Mouse (Mus musculus) ES-E14 (cell line): ENCODE results near the gene Cdc14a. TPM values are rescaled to one million over a fixed set of nuclear protein-coding genes. Genes with fewer than 3 reads are reported as not detected.

ENCODE experiments used
- DNase-seq: peaks from one replicate; pipeline ENCODE4 v3.0.0-alpha.2; 2013; ENCODE audit warnings: low read depth, low spot score
- H3K27ac ChIP-seq: 2 replicates; pipeline ENCODE4 v1.5.1; 2012; ENCODE audit warnings: low read depth, mild to moderate bottlenecking, low read length, moderate library complexity, mixed read lengths; ENCODE audit not compliant: poor library complexity, insufficient read depth, severe bottlenecking
- H3K36me3 ChIP-seq: 2 replicates; pipeline ENCODE4 v1.6.1; 2012; ENCODE audit warnings: mild to moderate bottlenecking, low read length, moderate library complexity, mixed read lengths; ENCODE audit not compliant: control insufficient read depth, poor library complexity, insufficient read depth, severe bottlenecking
- H3K4me1 ChIP-seq, 2 experiments: fragments of 150-350 bp in 1 of 2; sonication (generic) in 1 of 2; 2 replicates each; pipeline ENCODE4 v1.6.1; 2012; ENCODE audit warnings: low read length in 2 of 2, mild to moderate bottlenecking in 1 of 2, mixed read lengths in 1 of 2; ENCODE audit not compliant: control insufficient read depth in 2 of 2, insufficient read depth in 2 of 2, poor library complexity in 1 of 2
- H3K4me3 ChIP-seq, 2 experiments: fragments of 150-350 bp in 1 of 2; sonication (generic) in 1 of 2; 2 replicates each; pipeline ENCODE4 v1.5.1; 2012; ENCODE audit warnings: low read length in 2 of 2, low read depth in 1 of 2, mild to moderate bottlenecking in 1 of 2, mixed read lengths in 1 of 2; ENCODE audit not compliant: insufficient read depth in 1 of 2, poor library complexity in 1 of 2, severe bottlenecking in 1 of 2
- H3K9ac ChIP-seq: 2 replicates; pipeline ENCODE4 v1.6.1; 2012; ENCODE audit warnings: low read depth, mild to moderate bottlenecking, low read length, mixed read lengths; ENCODE audit not compliant: poor library complexity, insufficient read depth, severe bottlenecking
- H3K9me3 ChIP-seq: fragments of 150-350 bp; sonication (generic); 2 replicates; pipeline ENCODE4 v1.6.1; 2012; ENCODE audit warnings: low read depth, mild to moderate bottlenecking, low read length; ENCODE audit not compliant: control insufficient read depth, insufficient read depth
- CHD2 ChIP-seq: IDR thresholded peaks from 2 replicates; pipeline ENCODE4 v1.6.1; 2014; ENCODE audit warnings: mild to moderate bottlenecking, low read depth, low read length, inconsistent platforms
- HCFC1 ChIP-seq: IDR thresholded peaks from 2 replicates; pipeline ENCODE4 v1.6.1; 2012; ENCODE audit warnings: low read length, inconsistent platforms, borderline replicate concordance; ENCODE audit not compliant: insufficient read depth
- MAFK ChIP-seq: IDR thresholded peaks from 2 replicates; pipeline ENCODE4 v1.6.1; 2014; ENCODE audit warnings: mild to moderate bottlenecking, low read depth, low read length, inconsistent platforms; ENCODE audit not compliant: insufficient read depth
- ZC3H11A ChIP-seq: IDR thresholded peaks from 2 replicates; pipeline ENCODE4 v1.6.1; 2012; ENCODE audit warnings: low read depth, mild to moderate bottlenecking, inconsistent platforms, low read length, borderline replicate concordance
- ZNF384 ChIP-seq: IDR thresholded peaks from 2 replicates; pipeline ENCODE4 v1.6.1; 2012; ENCODE audit warnings: low read depth, low read length, inconsistent platforms
- in situ Hi-C, 2 experiments: fragments of 600-800 bp; cut with MboI; formaldehyde crosslinking; loops; one replicate each; pipeline ENCODE4 v1.15.1; 2025; ENCODE audit warnings: low sequenced_read_pairs in 2 of 2, inconsistent platforms in 1 of 2; ENCODE audit not compliant: unreplicated experiment in 2 of 2
- total RNA-seq: library from RNA; depleted of rRNA; stranded (reverse); fragments of 300-350 nt; gene quantifications from 2 replicates; pipeline ENCODE4 v1.2.3, GENCODE M21; 2012; rRNA removed

Cdc14a gene
- 3.5 TPM in 2 replicates for total RNA-seq

DNA sequence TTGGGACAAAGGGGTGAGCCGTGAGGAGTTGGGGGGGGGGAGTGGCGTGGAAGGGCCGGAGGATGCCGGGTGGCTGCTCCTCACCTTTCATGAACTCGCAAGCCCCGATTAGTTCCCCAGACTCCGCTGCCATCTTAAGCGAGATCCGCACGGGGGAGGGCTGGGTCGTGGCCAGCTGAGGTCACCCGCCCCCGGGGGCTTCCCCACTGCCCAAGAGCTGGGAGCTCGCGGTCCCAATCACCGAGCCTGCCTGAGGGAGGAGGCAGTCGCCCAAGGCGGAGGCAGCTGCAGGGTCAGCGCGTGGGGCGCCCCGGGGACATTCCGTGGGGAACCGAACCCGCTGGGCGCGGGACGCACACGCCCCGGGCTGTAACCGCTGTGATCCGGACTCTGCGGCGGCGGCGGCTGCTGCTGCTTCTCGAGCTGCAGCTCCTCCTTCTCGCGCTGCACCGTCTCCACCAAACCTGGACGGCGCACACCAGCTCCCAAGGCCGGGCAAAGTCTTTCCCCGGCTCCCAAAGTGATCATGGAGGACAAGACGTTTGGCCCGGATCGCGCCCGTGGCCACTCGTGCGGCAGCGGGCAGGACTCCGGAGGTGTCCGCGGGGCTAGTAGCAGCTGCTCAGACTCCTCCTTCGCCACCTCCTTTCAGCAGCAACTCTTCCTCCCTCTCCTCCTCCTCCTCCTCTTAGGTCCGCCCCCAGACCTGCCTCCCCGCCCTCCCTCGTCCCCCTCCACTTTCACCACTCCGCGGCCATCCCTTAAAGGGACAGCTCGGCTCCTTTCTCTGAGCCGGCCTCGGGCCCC lies at the start of gene Cdc14a:
Gene Cdc14a, minus strand, starts transcription at position 680 of the 807 bp plus-strand sequence.
- Histone ChIP-seq H3K36me3 (no peaks in the 10 kb centered on the region), H3K4me3 (peak within 1 kb of the TSS; percentile 67 to 99), H3K27ac (no peak within 1 kb of the TSS), H3K9me3 (no peaks in the 10 kb centered on the region), H3K4me1 (peaks cover 0 to 2% of the 10 kb centered on the region in 2 experiments; a peak in 2 of 4 replicates), H3K9ac (peak within 1 kb of the TSS; percentile 65)
- in situ Hi-C loops, result no loop called here
- TF ChIP-seq MAFK, result no peak
- no peak for TF ChIP-seq ZNF384
- TF ChIP-seq CHD2, result no peak
- TF ChIP-seq HCFC1, result no peak
- no peak for TF ChIP-seq ZC3H11A
- peak; percentile 66 for DNase-seq

- H3K9me3 ChIP-seq, result no peaks in the 10 kb centered on the region
- no peak overlapping the region for H3K27ac ChIP-seq
- H3K36me3 ChIP-seq, result no peaks in the 10 kb centered on the region
- DNase-seq, result no peak
- TF ChIP-seq CHD2 (no peak), HCFC1 (no peak), MAFK (no peak), ZNF384 (no peak), ZC3H11A (no peak)
- no peak overlapping the region for H3K9ac ChIP-seq
- in situ Hi-C loops, result no loop called here
- no peak overlapping the region for H3K4me3 ChIP-seq
- no peaks in the 10 kb centered on the region for H3K4me1 ChIP-seq
Measured at GRCm38 (mm10) chr3:116465709-116466108, 41.9 kb upstream of the Cdc14a start.

DNA sequence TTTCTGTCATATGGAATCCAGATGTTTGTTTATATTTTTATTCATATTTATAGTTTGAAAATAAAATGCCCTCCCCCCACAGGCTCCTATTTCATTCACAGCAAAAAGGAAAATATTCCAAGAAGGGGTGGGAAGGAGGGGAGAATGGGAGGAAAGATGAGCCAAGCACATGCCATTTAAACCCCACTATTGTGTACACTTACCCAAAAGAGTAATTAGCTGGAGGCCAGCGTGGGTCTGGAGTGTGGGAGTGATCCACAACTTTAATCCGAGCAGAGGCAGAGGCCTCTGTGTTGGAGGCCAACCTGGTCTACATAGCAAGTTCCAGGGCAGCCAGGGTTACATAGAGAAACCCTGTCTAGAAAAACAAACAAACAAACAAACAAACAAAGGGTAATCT lies 40.5 kb upstream of the Cdc14a start:
- Histone ChIP-seq H3K9me3 (no peaks in the 10 kb centered on the region), H3K4me1 (no peaks in the 10 kb centered on the region), H3K36me3 (no peaks in the 10 kb centered on the region), H3K9ac (no peak overlapping the region), H3K27ac (no peak overlapping the region), H3K4me3 (no peak overlapping the region)
- no peak for DNase-seq
- in situ Hi-C loops, result no loop called here
- TF ChIP-seq ZC3H11A (no peak), MAFK (no peak), HCFC1 (no peak), ZNF384 (no peak), CHD2 (no peak)

DNA sequence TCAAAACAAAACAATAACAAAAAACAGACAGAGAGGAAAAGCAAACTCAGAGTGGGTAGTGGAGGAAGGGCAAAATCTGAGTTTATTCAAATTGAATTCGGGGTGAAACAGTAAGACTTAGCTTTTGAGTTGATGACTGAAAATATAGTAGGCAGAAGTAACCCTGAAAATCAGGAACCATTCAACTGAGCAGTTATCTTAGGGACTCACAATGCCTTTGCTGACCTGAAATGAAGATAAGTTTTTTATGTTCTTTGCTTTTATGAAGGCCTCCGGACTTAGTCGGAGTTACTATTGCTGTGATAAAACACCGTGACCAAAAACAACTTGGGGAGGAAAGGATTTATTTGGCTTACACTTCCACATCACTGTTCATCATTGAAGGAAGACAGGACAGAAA lies 37.2 kb upstream of the Cdc14a start:
- no peaks in the 10 kb centered on the region for H3K4me1 ChIP-seq
- no peak overlapping the region for H3K4me3 ChIP-seq
- no peaks in the 10 kb centered on the region for H3K36me3 ChIP-seq
- TF ChIP-seq HCFC1, result no peak
- no peak for TF ChIP-seq ZNF384
- TF ChIP-seq CHD2, result no peak
- no peak for TF ChIP-seq ZC3H11A
- no peak for TF ChIP-seq MAFK
- DNase-seq, result no peak
- H3K27ac ChIP-seq, result no peak overlapping the region
- no peaks in the 10 kb centered on the region for H3K9me3 ChIP-seq
- in situ Hi-C loops, result no loop called here
- no peak overlapping the region for H3K9ac ChIP-seq
